In genomic region chr9:25408518-25408917, GRCm38 (mm10) we compare ENCODE assay signal across 16 mouse cellular contexts.
DNase-seq lines count a peak whose midpoint lies in the region.
"Had no signal": no experiment of that assay in that cellular context is flagged by ENCODE, and none has a peak within 500 bp of the region (broad histone marks: within the 10 kb centered on the region; RNA-seq: fewer than 3 reads in every experiment).

No protein-coding gene starts in this region.

- peak; percentile 37 for DNase-seq in layer of hippocampus, adult 9-11 months
- DNase-seq in layer of hippocampus, adult 9-10 months (ENCODE audit: low spot score), result no peak
- DNase-seq in brain, adult 2 months (ENCODE audit: low read depth, low spot score), result peak; percentile 84
- DNase-seq in frontal cortex, adult 2 months (ENCODE audit: extremely low spot score in 1 of 2, low spot score in 1 of 2), result peak; percentile 78 to 82
- DNase-seq in left cerebral cortex, postnatal 36 days (ENCODE audit: low spot score in 2 of 2), result peak; percentile 43 to 49
- no peak for DNase-seq in kidney, adult 8-10 months
- DNase-seq in heart, adult 8-10 months (ENCODE audit: low spot score), result no peak
- DNase-seq: adrenal gland, adult 8-10 months; cerebellum, adult 18-20 months; cerebellum, postnatal 14 days; gastrocnemius, postnatal 10 days; heart, postnatal 14 days; kidney, adult 18-20 months; liver, postnatal 0 days; retina, postnatal 1 day; thymus, postnatal 14 days had no signal

- intact Hi-C loops in left cerebral cortex, postnatal 36 days (cut with DNase I), result no loop called here

Comparison
In these comparisons a context has a peak if more than half of its experiments do, and no peak if none do; other contexts are left out.
1. DNase-seq: peak in layer of hippocampus, adult 9-11 months (single experiment), brain, adult 2 months (single experiment), frontal cortex, adult 2 months (2 of 2) and left cerebral cortex, postnatal 36 days (2 of 2); none in layer of hippocampus, adult 9-10 months (single experiment), kidney, adult 8-10 months (0 of 2) and heart, adult 8-10 months (single experiment).